Comparison of ENCODE assay signal across 17 mouse cellular contexts in genomic region chr12:81820700-81821099, GRCm38 (mm10). TPM values are rescaled to one million over a fixed set of nuclear protein-coding genes. Genes with fewer than 3 reads are reported as not detected.
DNase-seq lines count a peak whose midpoint lies in the region; ATAC-seq and TF ChIP-seq lines count a peak whose summit lies in the region.
"Had no signal": no experiment of that assay in that cellular context is flagged by ENCODE, and none has a peak within 500 bp of the region (broad histone marks: within the 10 kb centered on the region; RNA-seq: fewer than 3 reads in every experiment).

No protein-coding gene starts in this region.

- no peaks in the 10 kb centered on the region for H3K27me3 ChIP-seq in liver, embryonic 11.5 days (replicated peaks; ENCODE audit: control insufficient read depth, insufficient read depth, low read length)
- H3K27me3 ChIP-seq: hindbrain, embryonic 15.5 days had no signal

- H3K27ac ChIP-seq in layer of hippocampus, adult 2 months, result peak overlapping the region; percentile 59
- no peak overlapping the region for H3K27ac ChIP-seq in liver, embryonic 11.5 days (ENCODE audit: low read depth, low read length)
- H3K27ac ChIP-seq: hindbrain, embryonic 15.5 days; macrophage had no signal

- peak; percentile 19 for DNase-seq in left cerebral cortex, adult 11 months (ENCODE audit: low spot score)
- no peak for DNase-seq in left cerebral cortex, adult 18-20 months (ENCODE audit: low spot score in 2 of 2)
- DNase-seq in cerebellum, adult 11 months, result peak; percentile 37
- DNase-seq in cerebellum, adult 8-10 months, result peak; percentile 49
- DNase-seq in layer of hippocampus, adult 2 months (ENCODE audit: low spot score in 2 of 2), result peak; percentile 37 to 41
- no peak for DNase-seq in liver, embryonic 11.5 days (ENCODE audit: low spot score)
- no peak for DNase-seq in kidney, postnatal 36 days
- no peak for DNase-seq in spleen, adult 12 weeks (ENCODE audit: low spot score)
- DNase-seq: adrenal gland, postnatal 14 days; kidney, adult 11 months; kidney, postnatal 10 days; lung, embryonic 14.5 days; midbrain, embryonic 14.5 days; thymus, postnatal 4 days had no signal

- no peak overlapping the region for H3K4me2 ChIP-seq in liver, embryonic 11.5 days
- H3K4me2 ChIP-seq: heart, embryonic 11.5 days; hindbrain, embryonic 15.5 days; lung, embryonic 14.5 days had no signal

- no peaks in the 10 kb centered on the region for H3K9me3 ChIP-seq in liver, embryonic 11.5 days (ENCODE audit: control insufficient read depth, low read length)
- H3K9me3 ChIP-seq: hindbrain, embryonic 15.5 days had no signal

- H3K4me1 ChIP-seq in liver, embryonic 11.5 days (replicated peaks; ENCODE audit: control insufficient read depth, insufficient read depth, low read length), result no peaks in the 10 kb centered on the region

- no peak for ATAC-seq in liver, embryonic 11.5 days (replicated peaks; ENCODE audit: low FRiP score)

- no peaks in the 10 kb centered on the region for H3K36me3 ChIP-seq in liver, embryonic 11.5 days (ENCODE audit: control insufficient read depth, insufficient read depth, low read length)
- H3K36me3 ChIP-seq: hindbrain, embryonic 15.5 days had no signal

- no peak for TF ChIP-seq CTCF in layer of hippocampus, adult 2 months (conservative IDR thresholded peaks at IDR 0.05)

- 88% methylated on average over 4 of the region's 4 CpGs for WGBS in liver, embryonic 11.5 days

- no peak overlapping the region for H3K4me3 ChIP-seq in layer of hippocampus, adult 2 months
- H3K4me3 ChIP-seq in liver, embryonic 11.5 days (ENCODE audit: low read depth, low read length), result no peak overlapping the region
- H3K4me3 ChIP-seq: hindbrain, embryonic 15.5 days had no signal

- H3K9ac ChIP-seq in liver, embryonic 11.5 days (ENCODE audit: low read depth, low read length), result no peak overlapping the region
- H3K9ac ChIP-seq: hindbrain, embryonic 15.5 days; lung, embryonic 14.5 days had no signal

RNA-seq across cellular contexts. Expression of gene Pcnx, which starts 39.1 kb away (rescaled TPM):
- total RNA-seq in left cerebral cortex, adult 18-20 months (2021), result 10 to 100 TPM; 80.1 to 90.0 TPM
- total RNA-seq in layer of hippocampus, adult 2 months (2021), result 100 to 1,000 TPM; 110 to 112 TPM
- 7.9 and 9.4 TPM in 2 replicates for polyA plus RNA-seq in liver, embryonic 11.5 days (2014; fragmentation: Nextera tagmentation; extraction: Ambion mirVana)

RNA-seq across cellular contexts. Expression of gene Map3k9, which starts 39.7 kb away (rescaled TPM):
- total RNA-seq in left cerebral cortex, adult 18-20 months (2021), result 10 to 100 TPM; 57.3 to 57.4 TPM
- 10 to 100 TPM; 32.0 TPM for total RNA-seq in layer of hippocampus, adult 2 months (2021)
- polyA plus RNA-seq in liver, embryonic 11.5 days (2014; fragmentation: Nextera tagmentation; extraction: Ambion mirVana), result 0.13 and 0.32 TPM in 2 replicates

Comparison
In these comparisons a context has a peak if more than half of its experiments do, and no peak if none do; other contexts are left out.
1. DNase-seq: peak in left cerebral cortex, adult 11 months (single experiment), cerebellum, adult 11 months (single experiment), cerebellum, adult 8-10 months (single experiment) and layer of hippocampus, adult 2 months (2 of 2); none in left cerebral cortex, adult 18-20 months (0 of 2), liver, embryonic 11.5 days (single experiment), kidney, postnatal 36 days (0 of 2) and spleen, adult 12 weeks (single experiment).